Comparison of ENCODE assay signal across 23 mouse cellular contexts in genomic region chr6:95185074-95185931, GRCm38 (mm10).
"Had no signal": no experiment of that assay in that cellular context is flagged by ENCODE, and none has a peak within 500 bp of the region (broad histone marks: within the 10 kb centered on the region; RNA-seq: fewer than 3 reads in every experiment).

No protein-coding gene starts in this region.

- H3K4me2 ChIP-seq: lung, embryonic 15.5 days; midbrain, embryonic 13.5 days; neural tube, embryonic 13.5 days; stomach, embryonic 15.5 days had no signal

- H3K9ac ChIP-seq: liver, embryonic 14.5 days; lung, embryonic 15.5 days; midbrain, embryonic 13.5 days; neural tube, embryonic 13.5 days; stomach, embryonic 15.5 days had no signal

- H3K9me3 ChIP-seq: lung, embryonic 15.5 days; midbrain, embryonic 10.5 days; midbrain, embryonic 13.5 days; neural tube, embryonic 13.5 days; stomach, embryonic 15.5 days had no signal

- H3K27me3 ChIP-seq: lung, embryonic 15.5 days; megakaryocyte, embryonic 14.5 days; neural tube, embryonic 13.5 days; stomach, embryonic 15.5 days had no signal

- ATAC-seq: midbrain, embryonic 13.5 days; midbrain, embryonic 16.5 days had no signal

- H3K36me3 ChIP-seq: lung, embryonic 15.5 days; midbrain, embryonic 10.5 days; midbrain, embryonic 13.5 days; neural tube, embryonic 13.5 days; stomach, embryonic 15.5 days had no signal

- H3K4me3 ChIP-seq: layer of hippocampus, adult 2 months; lung, embryonic 15.5 days; megakaryocyte, embryonic 14.5 days; midbrain, embryonic 10.5 days; midbrain, embryonic 13.5 days; myocyte; neural tube, embryonic 13.5 days; stomach, embryonic 15.5 days had no signal

- H3K4me1 ChIP-seq: lung, embryonic 15.5 days; megakaryocyte, embryonic 14.5 days; midbrain, embryonic 13.5 days had no signal

- DNase-seq: kidney, adult 11 months; kidney, adult 8-10 months; kidney, postnatal 25 days; layer of hippocampus, adult 9-11 months; lung, adult 18-20 months; lung, postnatal 10 days; lung, postnatal 36 days; retina, postnatal 1 day; right cerebral cortex, postnatal 25 days; spleen, adult 18-20 months; thymus, adult 18-20 months; thymus, postnatal 36 days had no signal

- H3K27ac ChIP-seq: kidney, postnatal 0 days; layer of hippocampus, adult 2 months; liver, embryonic 14.5 days; lung, embryonic 15.5 days; midbrain, embryonic 10.5 days; midbrain, embryonic 13.5 days; neural tube, embryonic 13.5 days; stomach, embryonic 15.5 days had no signal
